Mouse (Mus musculus) embryonic facial prominence, embryonic 10.5 days (tissue): ENCODE measurements around the gene Vat1l. TPM values are rescaled to one million over a fixed set of nuclear protein-coding genes. Genes with fewer than 3 reads are reported as not detected.

Experiments used
- DNase-seq: peaks from one replicate; pipeline ENCODE4 v3.0.0-alpha.2; 2017; ENCODE audit warnings: low spot score
- H3K27ac ChIP-seq: fragments of 300-500 bp; sonication (generic); replicated peaks from 2 replicates; pipeline ENCODE4 v1.5.1; 2016; ENCODE audit warnings: mild to moderate bottlenecking
- H3K27me3 ChIP-seq: fragments of 300-500 bp; sonication (generic); replicated peaks from 2 replicates; pipeline ENCODE4 v1.6.1; 2016; ENCODE audit warnings: low read depth, mild to moderate bottlenecking; ENCODE audit not compliant: poor library complexity, severe bottlenecking
- H3K36me3 ChIP-seq: fragments of 300-500 bp; sonication (generic); replicated peaks from 2 replicates; pipeline ENCODE4 v1.6.1; 2016; ENCODE audit warnings: mild to moderate bottlenecking, moderate library complexity
- H3K4me1 ChIP-seq: fragments of 300-500 bp; sonication (generic); 2 replicates; pipeline ENCODE4 v1.6.1; 2016
- H3K4me3 ChIP-seq: fragments of 300-500 bp; sonication (generic); 2 replicates; pipeline ENCODE4 v1.5.1; 2016; ENCODE audit warnings: mild to moderate bottlenecking, moderate library complexity
- H3K9me3 ChIP-seq: fragments of 300-500 bp; sonication (generic); 2 replicates; pipeline ENCODE4 v1.6.1; 2016; ENCODE audit warnings: mild to moderate bottlenecking
- WGBS: fragments of 180-500 bp; shearing (Covaris S2); methylation state at CpG from one replicate; pipeline ENCODE4 v1.1.7; 2016; 5-methylcytosine and 5-hydroxymethylcytosine counted together
- polyA plus RNA-seq: library from polyadenylated mRNA; unstranded; fragments of >200 nt; fragmentation: Nextera tagmentation; extraction: Ambion mirVana; gene quantifications from 2 replicates; pipeline ENCODE4 v1.2.1, GENCODE M21; 2016

Vat1l gene
- polyA plus RNA-seq, 1 experiment from 2014 or later: 4.4 TPM

- Histone ChIP-seq H3K36me3 (no peaks in the 10 kb centered on the region), H3K9me3 (no peaks in the 10 kb centered on the region), H3K4me3 (no peak overlapping the region), H3K4me1 (no peaks in the 10 kb centered on the region), H3K27ac (no peak overlapping the region), H3K27me3 (no peaks in the 10 kb centered on the region)
- no peak for DNase-seq
- WGBS: 95% methylated on average over 2 of the region's 2 CpGs
Observed at GRCm38 (mm10) chr8:114224001-114224400, 18.6 kb downstream of the Vat1l start.

GRCm38 (mm10) chr8:114251321-114252065, 46.1 kb downstream of the Vat1l start:
- H3K27me3 ChIP-seq: no peaks in the 10 kb centered on the region
- no peaks in the 10 kb centered on the region for H3K4me1 ChIP-seq
- H3K27ac ChIP-seq: no peak overlapping the region
- H3K4me3 ChIP-seq: no peak overlapping the region
- DNase-seq: no peak
- no peaks in the 10 kb centered on the region for H3K9me3 ChIP-seq
- no peaks in the 10 kb centered on the region for H3K36me3 ChIP-seq
- 86% methylated on average over 3 of the region's 3 CpGs for WGBS

- Histone ChIP-seq H3K27me3 (no peaks in the 10 kb centered on the region), H3K27ac (no peak overlapping the region), H3K9me3 (no peaks in the 10 kb centered on the region), H3K4me3 (no peak overlapping the region), H3K36me3 (no peaks in the 10 kb centered on the region), H3K4me1 (peaks cover 6% of the 10 kb centered on the region; the same call in 1 of the 2 replicates)
- 88% methylated on average over 4 of the region's 4 CpGs for WGBS
- DNase-seq: no peak
Observed at GRCm38 (mm10) chr8:114258685-114259084, 53.3 kb downstream of the Vat1l start.

- no peak for DNase-seq
- H3K27me3 ChIP-seq: no peaks in the 10 kb centered on the region
- no peaks in the 10 kb centered on the region for H3K36me3 ChIP-seq
- H3K9me3 ChIP-seq: no peaks in the 10 kb centered on the region
- WGBS: 88% methylated on average over 5 of the region's 5 CpGs
- H3K27ac ChIP-seq: no peak overlapping the region
- H3K4me1 ChIP-seq: peaks cover 6% of the 10 kb centered on the region; the same call in 1 of the 2 replicates
- H3K4me3 ChIP-seq: no peak overlapping the region
Observed at GRCm38 (mm10) chr8:114259713-114260355, 54.4 kb downstream of the Vat1l start.

GRCm38 (mm10) chr8:114262331-114262730, 56.9 kb downstream of the Vat1l start:
- peak; percentile 8 for DNase-seq
- Histone ChIP-seq H3K27ac (no peak overlapping the region), H3K4me1 (peaks cover 6% of the 10 kb centered on the region; the same call in 1 of the 2 replicates), H3K36me3 (no peaks in the 10 kb centered on the region), H3K4me3 (no peak overlapping the region), H3K9me3 (no peaks in the 10 kb centered on the region), H3K27me3 (no peaks in the 10 kb centered on the region)
- WGBS: 59% methylated on average over 2 of the region's 2 CpGs

- no peak overlapping the region for H3K27ac ChIP-seq
- no peaks in the 10 kb centered on the region for H3K27me3 ChIP-seq
- 85% methylated on average over 8 of the region's 8 CpGs for WGBS
- H3K9me3 ChIP-seq: no peaks in the 10 kb centered on the region
- peaks cover 4% of the 10 kb centered on the region for H3K4me1 ChIP-seq
- H3K4me3 ChIP-seq: no peak overlapping the region
- no peak for DNase-seq
- H3K36me3 ChIP-seq: no peaks in the 10 kb centered on the region
Observed at GRCm38 (mm10) chr8:114274558-114274957, 69.1 kb downstream of the Vat1l start.

GRCm38 (mm10) chr8:114281101-114281500, 75.7 kb downstream of the Vat1l start:
- Histone ChIP-seq H3K27ac (no peak overlapping the region), H3K36me3 (no peaks in the 10 kb centered on the region), H3K4me1 (peaks cover 4% of the 10 kb centered on the region), H3K9me3 (no peaks in the 10 kb centered on the region), H3K4me3 (no peak overlapping the region), H3K27me3 (no peaks in the 10 kb centered on the region)
- WGBS: 80% methylated on average over 1 of the region's 1 CpGs
- peak; percentile 23 for DNase-seq

- WGBS: 69% methylated on average over 11 of the region's 11 CpGs
- DNase-seq: no peak
- Histone ChIP-seq H3K36me3 (no peaks in the 10 kb centered on the region), H3K9me3 (no peaks in the 10 kb centered on the region), H3K27me3 (no peaks in the 10 kb centered on the region), H3K27ac (peak overlapping the region; percentile 54), H3K4me1 (peaks cover 31% of the 10 kb centered on the region), H3K4me3 (no peak overlapping the region)
Observed at GRCm38 (mm10) chr8:114294889-114295748, 89.7 kb downstream of the Vat1l start.

GRCm38 (mm10) chr8:114295749-114296067, 90.3 kb downstream of the Vat1l start:
- Histone ChIP-seq H3K9me3 (no peaks in the 10 kb centered on the region), H3K4me3 (no peak overlapping the region), H3K36me3 (no peaks in the 10 kb centered on the region), H3K4me1 (peaks cover 34% of the 10 kb centered on the region), H3K27me3 (no peaks in the 10 kb centered on the region), H3K27ac (peak overlapping the region; percentile 54; the same call in 1 of the 2 replicates)
- WGBS: 77% methylated on average over 3 of the region's 3 CpGs
- no peak for DNase-seq

GRCm38 (mm10) chr8:114298253-114298652, 92.8 kb downstream of the Vat1l start:
- H3K27ac ChIP-seq: no peak overlapping the region
- no peak for DNase-seq
- H3K36me3 ChIP-seq: no peaks in the 10 kb centered on the region
- no peaks in the 10 kb centered on the region for H3K27me3 ChIP-seq
- peaks cover 34% of the 10 kb centered on the region for H3K4me1 ChIP-seq
- H3K4me3 ChIP-seq: no peak overlapping the region
- 24% methylated on average over 2 of the region's 2 CpGs for WGBS
- no peaks in the 10 kb centered on the region for H3K9me3 ChIP-seq

GRCm38 (mm10) chr8:114300072-114300471, 94.7 kb downstream of the Vat1l start:
- no peaks in the 10 kb centered on the region for H3K27me3 ChIP-seq
- 64% methylated on average over 7 of the region's 7 CpGs for WGBS
- peak; percentile 10 for DNase-seq

GRCm38 (mm10) chr8:114306296-114306695, 100.9 kb downstream of the Vat1l start:
- H3K4me3 ChIP-seq: no peak overlapping the region
- H3K27me3 ChIP-seq: no peaks in the 10 kb centered on the region
- H3K9me3 ChIP-seq: no peaks in the 10 kb centered on the region
- no peaks in the 10 kb centered on the region for H3K36me3 ChIP-seq
- no peak for DNase-seq
- H3K4me1 ChIP-seq: no peaks in the 10 kb centered on the region
- 85% methylated on average over 5 of the region's 5 CpGs for WGBS
- H3K27ac ChIP-seq: no peak overlapping the region

More at GRCm38 (mm10) chr8:114300072-114300471, 94.7 kb downstream of the Vat1l start:
- no peak overlapping the region for H3K4me3 ChIP-seq
- no peak overlapping the region for H3K27ac ChIP-seq
- peaks cover 28% of the 10 kb centered on the region for H3K4me1 ChIP-seq
- no peaks in the 10 kb centered on the region for H3K36me3 ChIP-seq
- no peaks in the 10 kb centered on the region for H3K9me3 ChIP-seq
